In genomic region chr9:60082107-60082581, GRCm38 (mm10) we compare ENCODE assay signal across 9 mouse cellular contexts.
DNase-seq lines count a peak whose midpoint lies in the region; ATAC-seq and TF ChIP-seq lines count a peak whose summit lies in the region.
"Had no signal": no experiment of that assay in that cellular context is flagged by ENCODE, and none has a peak within 500 bp of the region (broad histone marks: within the 10 kb centered on the region; RNA-seq: fewer than 3 reads in every experiment).

No protein-coding gene starts in this region.

- 10% methylated on average over 5 of the region's 5 CpGs for WGBS in hindbrain, embryonic 11.5 days

- in situ Hi-C loops in ES-E14 (cut with MboI; ENCODE audit: low sequenced_read_pairs in 2 of 2, unreplicated experiment in 2 of 2) = no loop called here

- H3K36me3 ChIP-seq in ES-E14 (ENCODE audit: control insufficient read depth, insufficient read depth, low read length, poor library complexity, severe bottlenecking) = no peaks in the 10 kb centered on the region
- no peaks in the 10 kb centered on the region for H3K36me3 ChIP-seq in hindbrain, embryonic 11.5 days (ENCODE audit: control insufficient read depth, insufficient read depth, low read length)
- H3K36me3 ChIP-seq: heart, embryonic 12.5 days; liver, embryonic 12.5 days had no signal

- intact Hi-C loops in left cerebral cortex, postnatal 36 days (cut with DNase I) = no loop called here

- H3K27me3 ChIP-seq in hindbrain, embryonic 11.5 days (ENCODE audit: control insufficient read depth, insufficient read depth, low read length) = no peaks in the 10 kb centered on the region
- H3K27me3 ChIP-seq: heart, embryonic 12.5 days; liver, embryonic 12.5 days had no signal

- H3K4me2 ChIP-seq in hindbrain, embryonic 11.5 days (replicated peaks; ENCODE audit: low read depth, low read length) = no peak overlapping the region
- H3K4me2 ChIP-seq: heart, embryonic 12.5 days; liver, embryonic 12.5 days had no signal

- no peak overlapping the region for H3K9ac ChIP-seq in ES-E14 (ENCODE audit: insufficient read depth, low read depth, low read length, poor library complexity, severe bottlenecking)
- H3K9ac ChIP-seq in hindbrain, embryonic 11.5 days (ENCODE audit: low read depth, low read length) = no peak overlapping the region
- H3K9ac ChIP-seq: heart, embryonic 12.5 days; liver, embryonic 12.5 days had no signal

- H3K4me3 ChIP-seq in ES-E14 (ENCODE audit: insufficient read depth in 1 of 2, low read depth in 1 of 2, low read length in 2 of 2, poor library complexity in 1 of 2, severe bottlenecking in 1 of 2) = no peak overlapping the region
- H3K4me3 ChIP-seq in hindbrain, embryonic 11.5 days (ENCODE audit: low read depth, low read length) = no peak overlapping the region
- H3K4me3 ChIP-seq: heart, embryonic 12.5 days; liver, embryonic 12.5 days had no signal

- peak; percentile 57; the same call in 1 of the 2 replicates for ATAC-seq in hindbrain, embryonic 11.5 days (ENCODE audit: low FRiP score)
- ATAC-seq in granulocyte monocyte progenitor cell, adult 5-6 weeks (replicated peaks; ENCODE audit: poor library complexity, severe bottlenecking) = no peak
- ATAC-seq: liver, embryonic 12.5 days had no signal

- H3K27ac ChIP-seq in ES-E14 (ENCODE audit: insufficient read depth, low read depth, low read length, poor library complexity, severe bottlenecking) = no peak overlapping the region
- 0 out of 2 replicates have a peak overlapping the region, but pooled peaks have one; percentile 52 for H3K27ac ChIP-seq in hindbrain, embryonic 11.5 days (ENCODE audit: low read depth, low read length)
- H3K27ac ChIP-seq: liver, embryonic 12.5 days had no signal

- peak; percentile 12 for DNase-seq in ES-E14 (ENCODE audit: low read depth, low spot score)
- peak; percentile 72 for DNase-seq in ZHBTc4 (ENCODE audit: low read depth, low spot score)
- peak; percentile 70 for DNase-seq in hindbrain, embryonic 11.5 days (ENCODE audit: low spot score)
- DNase-seq in lung, postnatal 4 days = peak; percentile 30 to 62
- DNase-seq in left cerebral cortex, postnatal 36 days (ENCODE audit: low spot score in 2 of 2) = no peak
- DNase-seq in spleen, adult 18-20 months = no peak

- no peaks in the 10 kb centered on the region for H3K9me3 ChIP-seq in ES-E14 (ENCODE audit: control insufficient read depth, insufficient read depth, low read depth, low read length)
- no peaks in the 10 kb centered on the region for H3K9me3 ChIP-seq in hindbrain, embryonic 11.5 days (ENCODE audit: control insufficient read depth, low read length)
- H3K9me3 ChIP-seq: heart, embryonic 12.5 days; liver, embryonic 12.5 days had no signal

- no peaks in the 10 kb centered on the region for H3K4me1 ChIP-seq in ES-E14 (ENCODE audit: control insufficient read depth in 2 of 2, insufficient read depth in 2 of 2, low read length in 2 of 2, poor library complexity in 1 of 2)
- peaks cover 4% of the 10 kb centered on the region for H3K4me1 ChIP-seq in hindbrain, embryonic 11.5 days (replicated peaks; ENCODE audit: control insufficient read depth, insufficient read depth, low read length)
- H3K4me1 ChIP-seq: liver, embryonic 12.5 days had no signal

TF ChIP-seq in ES-E14, 5 proteins besides CTCF, POLR2A, EP300 and RAD21:
- TF ChIP-seq HCFC1 (IDR thresholded peaks at IDR 0.05; ENCODE audit: borderline replicate concordance, insufficient read depth, low read length) (no peak), ZNF384 (IDR thresholded peaks at IDR 0.05; ENCODE audit: low read depth, low read length) (no peak), ZC3H11A (IDR thresholded peaks at IDR 0.05; ENCODE audit: borderline replicate concordance, low read depth, low read length) (no peak), MAFK (IDR thresholded peaks at IDR 0.05; ENCODE audit: insufficient read depth, low read depth, low read length) (no peak), CHD2 (IDR thresholded peaks at IDR 0.05; ENCODE audit: low read depth, low read length) (no peak)

Comparison
In these comparisons a context has a peak if more than half of its experiments do, and no peak if none do; other contexts are left out.
1. DNase-seq: peak in ES-E14 (single experiment), ZHBTc4 (single experiment), hindbrain, embryonic 11.5 days (single experiment) and lung, postnatal 4 days (2 of 2); none in left cerebral cortex, postnatal 36 days (0 of 2) and spleen, adult 18-20 months (0 of 2).